Mouse (Mus musculus): ENCODE measurements around the gene Pax3. TPM values are rescaled to one million over a fixed set of nuclear protein-coding genes. Genes with fewer than 3 reads are reported as not detected.

Gene Pax3
- total and polyA plus RNA-seq, 3 experiments: 0.08 to 0.10 TPM; not detected in 1

GRCm38 (mm10) chr1:78198319-78198940 is 1.5 kb upstream of the Pax3 start:
- Histone ChIP-seq H3K4me2 (ENCODE audit: insufficient read depth, low read depth, poor library complexity, severe bottlenecking) (no peak overlapping the region), H3K9me3 (replicated peaks; ENCODE audit: low read length) (peaks cover 6% of the 10 kb centered on the region), H3K27ac (ENCODE audit: insufficient read depth, low read depth) (no peak overlapping the region), H3K4me3 (replicated peaks in 1 of 3; ENCODE audit: low read depth in 2 of 3, low read length in 2 of 3, poor library complexity in 1 of 3) (no peak overlapping the region), H3K79me2 (replicated peaks; ENCODE audit: control insufficient read depth, extremely low read depth, insufficient read depth, poor library complexity, severe bottlenecking) (no peaks in the 10 kb centered on the region), H3K9ac (ENCODE audit: insufficient read depth, low read depth) (no peak overlapping the region), H3K36me3 (replicated peaks in 1 of 2; ENCODE audit: control insufficient read depth in 1 of 2, insufficient read depth in 1 of 2, low read length in 1 of 2) (no peaks in the 10 kb centered on the region), H3K27me3 (replicated peaks) (no peaks in the 10 kb centered on the region), H3K4me1 (ENCODE audit: control insufficient read depth in 1 of 2, insufficient read depth in 2 of 2) (peaks cover 0 to 4% of the 10 kb centered on the region in 2 experiments; a peak in 2 of 4 replicates)
- in situ Hi-C loops (cut with MboI; ENCODE audit: low pct_ligation_motif_present, low pct_unique_long_range_greater_than_20kb, low sequenced_read_pairs): no loop called here
- DNase-seq (ENCODE audit: extremely low read depth): no peak
- dilution Hi-C loops (cut with MboI; ENCODE audit: extremely low pct_ligation_motif_present, extremely low pct_unique_long_range_greater_than_20kb, low sequenced_read_pairs): no loop called here
- TF ChIP-seq MAX (IDR thresholded peaks at IDR 0.05; ENCODE audit: low read length): no peak
- no peak for TF ChIP-seq CHD1 (IDR thresholded peaks at IDR 0.05; ENCODE audit: low read depth, low read length)
- TF ChIP-seq TBP (conservative IDR thresholded peaks at IDR 0.05; ENCODE audit: low read depth, low read length): no peak
- no peak for TF ChIP-seq RAD21 (IDR thresholded peaks at IDR 0.05; ENCODE audit: low read depth, low read length)
- TF ChIP-seq UBTF (IDR thresholded peaks at IDR 0.05; ENCODE audit: low read depth, low read length): no peak

- Histone ChIP-seq H3K4me3 (replicated peaks in 1 of 3; ENCODE audit: low read depth in 2 of 3, low read length in 2 of 3, poor library complexity in 1 of 3) (no peak overlapping the region), H3K27me3 (replicated peaks) (no peaks in the 10 kb centered on the region), H3K9ac (ENCODE audit: insufficient read depth, low read depth) (no peak overlapping the region), H3K4me1 (ENCODE audit: control insufficient read depth in 1 of 2, insufficient read depth in 2 of 2) (no peaks in the 10 kb centered on the region), H3K27ac (ENCODE audit: insufficient read depth, low read depth) (no peak overlapping the region), H3K4me2 (ENCODE audit: insufficient read depth, low read depth, poor library complexity, severe bottlenecking) (no peak overlapping the region), H3K79me2 (replicated peaks; ENCODE audit: control insufficient read depth, extremely low read depth, insufficient read depth, poor library complexity, severe bottlenecking) (no peaks in the 10 kb centered on the region), H3K36me3 (replicated peaks in 1 of 2; ENCODE audit: control insufficient read depth in 1 of 2, insufficient read depth in 1 of 2, low read length in 1 of 2) (no peaks in the 10 kb centered on the region), H3K9me3 (replicated peaks; ENCODE audit: low read length) (peaks cover 6% of the 10 kb centered on the region)
- in situ Hi-C loops (cut with MboI; ENCODE audit: low pct_ligation_motif_present, low pct_unique_long_range_greater_than_20kb, low sequenced_read_pairs): no loop called here
- dilution Hi-C loops (cut with MboI; ENCODE audit: extremely low pct_ligation_motif_present, extremely low pct_unique_long_range_greater_than_20kb, low sequenced_read_pairs): no loop called here
- TF ChIP-seq PAX5 (IDR thresholded peaks at IDR 0.05; ENCODE audit: low read length) (no peak), EP300 (IDR thresholded peaks at IDR 0.05; ENCODE audit: low read length) (no peak), SMC3 (IDR thresholded peaks at IDR 0.05; ENCODE audit: low read depth, low read length) (no peak), SIN3A (IDR thresholded peaks at IDR 0.05; ENCODE audit: low read length) (no peak), MXI1 (IDR thresholded peaks at IDR 0.05; ENCODE audit: low read depth, low read length) (no peak), USF2 (conservative IDR thresholded peaks at IDR 0.05; ENCODE audit: low read depth, low read length) (no peak), ZC3H11A (IDR thresholded peaks at IDR 0.05; ENCODE audit: low read depth, low read length) (no peak), CTCF (conservative IDR thresholded peaks at IDR 0.05 in 1 of 2, IDR thresholded peaks at IDR 0.05 in 1 of 2; ENCODE audit: low read depth in 2 of 2, low read length in 2 of 2) (no peak), MAZ (IDR thresholded peaks at IDR 0.05; ENCODE audit: low read depth, low read length) (no peak), POLR2A (IDR thresholded peaks at IDR 0.05; ENCODE audit: low read depth, low read length) (no peak), USF1 (IDR thresholded peaks at IDR 0.05; ENCODE audit: low read depth, low read length) (no peak)
- DNase-seq (ENCODE audit: extremely low read depth): no peak
Observed at GRCm38 (mm10) chr1:78197351-78198234, 659 bp upstream of the Pax3 start.
